Mouse (Mus musculus): ENCODE data around the gene Sp9. TPM values are rescaled to one million over a fixed set of nuclear protein-coding genes. Genes with fewer than 3 reads are reported as not detected.

Sp9 gene
- polyA plus RNA-seq, 1 experiment: not detected

DNA sequence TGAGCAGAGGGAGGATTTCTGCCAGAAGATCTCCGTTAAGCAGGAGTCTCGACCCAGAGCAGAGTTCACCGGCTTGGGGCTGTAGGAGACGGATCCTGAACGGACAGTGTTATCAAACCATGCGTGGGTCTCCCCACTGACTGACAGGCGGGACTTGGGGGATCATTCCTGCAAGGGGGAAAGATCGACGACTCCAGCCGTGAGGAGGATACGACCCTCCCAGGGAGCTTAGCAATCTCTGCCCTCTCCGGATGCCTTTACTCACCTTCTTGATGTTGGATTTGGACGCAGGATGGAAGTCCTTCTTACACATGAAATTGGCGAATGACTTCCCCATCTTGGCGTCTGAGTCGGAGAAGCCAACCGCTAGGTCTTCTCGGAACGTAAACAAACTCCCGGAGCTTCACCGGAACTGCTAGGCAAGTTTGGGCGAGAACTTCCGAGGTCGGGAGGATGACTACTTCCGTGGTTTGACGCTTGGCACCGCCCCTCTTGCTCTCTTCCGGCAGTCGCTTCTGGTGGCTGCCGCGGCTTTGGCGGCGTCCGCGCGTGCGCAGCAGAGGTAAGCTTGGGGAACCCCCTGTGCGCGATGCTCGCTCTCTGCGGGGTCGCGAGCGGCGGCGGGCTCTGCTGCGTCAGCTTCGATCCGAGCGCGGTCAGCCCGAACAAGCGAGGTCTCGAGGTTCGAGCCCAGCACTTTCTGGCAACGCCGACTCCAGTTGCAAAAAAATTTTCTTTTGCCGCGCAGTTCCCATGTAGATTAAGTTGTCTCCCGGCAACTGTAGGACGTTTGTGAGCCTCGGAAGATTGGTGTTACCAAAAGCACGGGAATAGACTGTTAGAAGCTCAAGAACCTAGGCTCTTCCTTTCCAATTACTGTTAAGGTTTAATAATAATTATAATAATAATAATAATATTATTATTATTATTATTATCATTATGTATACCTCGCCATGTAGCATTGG lies 40.7 kb downstream of the Sp9 start, which contains the start of the genes Scrn3 and Cir1:
Scrn3 (plus strand) TSS at position 450 of the 965 bp plus-strand sequence.
Cir1 (minus strand) TSS at position 550 of the 965 bp plus-strand sequence.
- H3K4me3 ChIP-seq (replicated peaks; ENCODE audit: control insufficient read depth, low read depth, low read length): peak within 1 kb of the TSS; percentile 90
- TF ChIP-seq CTCF (IDR thresholded peaks at IDR 0.05; ENCODE audit: control insufficient read depth, insufficient read depth, low read length) (no peak), POLR2A (IDR thresholded peaks at IDR 0.05; ENCODE audit: borderline replicate concordance, control insufficient read depth, low read depth, low read length) (peak; percentile 94; the same call in 1 of the 2 replicates)
- no peaks in the 10 kb centered on the region for H3K4me1 ChIP-seq (ENCODE audit: control insufficient read depth, insufficient read depth, low read length)
- under 1% methylated on average over 64 of the region's 64 CpGs for WGBS
- peak within 1 kb of the TSS; percentile 90 for H3K27ac ChIP-seq (ENCODE audit: control insufficient read depth, insufficient read depth, low read depth, low read length, poor library complexity)

DNA sequence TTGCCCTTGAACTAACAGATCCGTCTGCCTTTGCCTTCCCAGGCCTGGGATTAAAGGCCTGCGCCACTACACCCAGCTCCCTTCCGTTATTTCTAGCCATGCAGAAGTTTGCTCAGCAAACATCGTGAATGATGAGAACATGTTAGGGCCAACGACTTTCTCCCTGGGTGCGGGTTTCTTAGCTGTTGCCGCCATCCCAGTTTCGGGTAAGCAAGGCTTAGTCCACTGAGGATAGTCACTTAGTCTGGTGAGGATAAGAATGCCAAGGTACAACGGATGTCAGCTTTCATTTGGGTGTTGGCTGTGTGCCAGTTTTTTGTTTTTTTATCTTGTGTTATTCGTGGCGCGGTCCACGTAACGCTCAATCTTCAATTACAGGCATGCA lies 41.4 kb downstream of the Sp9 start:
- TF ChIP-seq CTCF (IDR thresholded peaks at IDR 0.05; ENCODE audit: control insufficient read depth, insufficient read depth, low read length) (no peak), POLR2A (IDR thresholded peaks at IDR 0.05; ENCODE audit: borderline replicate concordance, control insufficient read depth, low read depth, low read length) (no peak)
- H3K4me1 ChIP-seq (ENCODE audit: control insufficient read depth, insufficient read depth, low read length): no peaks in the 10 kb centered on the region
- peak overlapping the region; percentile 90 for H3K4me3 ChIP-seq (replicated peaks; ENCODE audit: control insufficient read depth, low read depth, low read length)
- WGBS: 34% methylated on average over 14 of the region's 14 CpGs
- peak overlapping the region; percentile 56 for H3K27ac ChIP-seq (ENCODE audit: control insufficient read depth, insufficient read depth, low read depth, low read length, poor library complexity)

DNA sequence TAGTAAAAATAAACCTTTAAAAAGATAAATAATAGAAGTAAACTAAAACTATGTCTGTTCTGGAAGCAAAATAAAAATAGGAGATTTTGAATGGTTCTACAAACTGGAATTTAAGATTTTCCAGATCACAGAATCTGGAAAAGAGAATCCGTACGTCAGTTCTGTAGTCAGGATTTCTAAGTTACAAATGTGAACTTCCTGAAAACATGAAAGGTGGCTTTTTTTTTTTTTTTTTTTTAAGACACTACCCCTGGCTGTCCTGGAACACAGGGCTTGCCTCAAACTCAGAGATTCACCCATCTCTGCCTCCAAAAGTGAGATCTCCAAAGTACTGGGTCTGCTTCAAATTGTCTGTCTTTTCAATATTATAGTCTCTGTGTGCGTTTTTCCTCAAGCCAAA lies 42.6 kb downstream of the Sp9 start:
- H3K27ac ChIP-seq (ENCODE audit: control insufficient read depth, insufficient read depth, low read depth, low read length, poor library complexity): no peak overlapping the region

DNA sequence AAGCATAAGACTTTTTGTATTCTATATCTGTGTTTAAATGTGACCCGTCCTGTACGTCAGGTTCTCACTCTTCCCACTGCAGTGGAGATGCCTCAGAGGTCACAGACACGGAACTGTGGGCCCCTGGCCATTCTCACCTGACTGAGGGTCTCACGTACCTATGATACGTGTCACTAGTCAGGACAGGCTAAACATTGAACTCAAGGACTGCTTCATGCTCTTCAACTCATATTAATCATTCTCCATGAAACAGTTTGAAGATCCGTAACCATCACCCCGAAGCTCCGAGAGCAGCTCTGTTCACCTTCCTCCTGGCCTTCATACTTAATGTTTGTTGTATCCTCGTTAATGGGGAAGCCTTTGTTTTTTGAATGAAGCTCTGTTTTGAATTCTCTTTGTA lies 45.7 kb downstream of the Sp9 start:
- WGBS: 94% methylated on average over 9 of the region's 9 CpGs
- Histone ChIP-seq H3K4me3 (replicated peaks; ENCODE audit: control insufficient read depth, low read depth, low read length) (no peak overlapping the region), H3K27ac (ENCODE audit: control insufficient read depth, insufficient read depth, low read depth, low read length, poor library complexity) (no peak overlapping the region), H3K4me1 (ENCODE audit: control insufficient read depth, insufficient read depth, low read length) (no peaks in the 10 kb centered on the region)
- TF ChIP-seq POLR2A (IDR thresholded peaks at IDR 0.05; ENCODE audit: borderline replicate concordance, control insufficient read depth, low read depth, low read length): no peak
- TF ChIP-seq CTCF (IDR thresholded peaks at IDR 0.05; ENCODE audit: control insufficient read depth, insufficient read depth, low read length): no peak

More for the DNA sequence above, 42.6 kb downstream of the Sp9 start:
- Histone ChIP-seq H3K4me3 (replicated peaks; ENCODE audit: control insufficient read depth, low read depth, low read length) (no peak overlapping the region), H3K4me1 (ENCODE audit: control insufficient read depth, insufficient read depth, low read length) (no peaks in the 10 kb centered on the region)
- 82% methylated on average over 3 of the region's 3 CpGs for WGBS
- TF ChIP-seq POLR2A (IDR thresholded peaks at IDR 0.05; ENCODE audit: borderline replicate concordance, control insufficient read depth, low read depth, low read length): no peak
- no peak for TF ChIP-seq CTCF (IDR thresholded peaks at IDR 0.05; ENCODE audit: control insufficient read depth, insufficient read depth, low read length)

DNA sequence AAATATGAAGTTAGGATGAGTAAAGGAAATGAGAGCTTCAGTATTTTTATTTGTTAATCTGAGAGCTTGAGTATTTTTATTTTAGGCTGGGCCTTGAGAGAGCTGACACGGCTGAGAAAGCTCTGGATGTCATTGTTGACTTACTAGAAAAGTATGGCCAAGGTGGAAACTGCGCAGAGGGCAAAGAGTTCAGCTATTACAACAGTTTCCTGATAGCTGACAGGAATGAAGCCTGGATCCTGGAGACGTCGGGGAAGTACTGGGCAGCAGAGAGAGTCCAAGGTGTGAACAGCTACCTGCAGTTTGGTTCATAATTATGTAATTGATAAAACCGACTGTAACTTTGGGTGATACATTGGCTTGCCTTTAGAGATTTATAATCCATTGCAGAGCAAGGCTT lies 47.5 kb downstream of the Sp9 start:
- TF ChIP-seq POLR2A (IDR thresholded peaks at IDR 0.05; ENCODE audit: borderline replicate concordance, control insufficient read depth, low read depth, low read length) (no peak), CTCF (IDR thresholded peaks at IDR 0.05; ENCODE audit: control insufficient read depth, insufficient read depth, low read length) (no peak)
- Histone ChIP-seq H3K4me1 (ENCODE audit: control insufficient read depth, insufficient read depth, low read length) (no peaks in the 10 kb centered on the region; the same call in 1 of the 2 replicates), H3K4me3 (replicated peaks; ENCODE audit: control insufficient read depth, low read depth, low read length) (no peak overlapping the region), H3K27ac (ENCODE audit: control insufficient read depth, insufficient read depth, low read depth, low read length, poor library complexity) (no peak overlapping the region)
- 84% methylated on average over 5 of the region's 5 CpGs for WGBS

DNA sequence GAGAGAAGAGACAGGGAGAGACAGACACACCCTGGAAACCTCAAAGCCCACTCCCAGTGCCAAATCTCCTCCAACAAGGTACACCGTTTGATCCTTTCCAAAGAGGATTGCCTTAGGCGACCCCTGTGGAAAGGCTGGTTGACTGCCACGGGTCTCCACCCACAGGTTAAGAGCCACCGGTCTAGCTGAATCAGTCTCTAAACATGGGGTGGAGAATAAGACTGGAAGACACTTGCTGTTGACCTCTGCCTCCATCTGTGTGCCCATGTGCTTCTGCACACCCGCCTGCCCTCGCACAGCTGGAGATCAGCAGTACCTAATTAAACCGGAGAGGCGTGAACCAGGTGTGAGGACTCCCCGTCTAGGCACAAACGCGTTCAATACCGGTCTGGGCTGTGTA lies 51.3 kb downstream of the Sp9 start:
- WGBS: 87% methylated on average over 12 of the region's 12 CpGs
- Histone ChIP-seq H3K4me3 (replicated peaks; ENCODE audit: control insufficient read depth, low read depth, low read length) (no peak overlapping the region), H3K27ac (ENCODE audit: control insufficient read depth, insufficient read depth, low read depth, low read length, poor library complexity) (no peak overlapping the region; the same call in 1 of the 2 replicates), H3K4me1 (ENCODE audit: control insufficient read depth, insufficient read depth, low read length) (no peaks in the 10 kb centered on the region; the same call in 1 of the 2 replicates)
- TF ChIP-seq POLR2A (IDR thresholded peaks at IDR 0.05; ENCODE audit: borderline replicate concordance, control insufficient read depth, low read depth, low read length) (no peak), CTCF (IDR thresholded peaks at IDR 0.05; ENCODE audit: control insufficient read depth, insufficient read depth, low read length) (no peak)

DNA sequence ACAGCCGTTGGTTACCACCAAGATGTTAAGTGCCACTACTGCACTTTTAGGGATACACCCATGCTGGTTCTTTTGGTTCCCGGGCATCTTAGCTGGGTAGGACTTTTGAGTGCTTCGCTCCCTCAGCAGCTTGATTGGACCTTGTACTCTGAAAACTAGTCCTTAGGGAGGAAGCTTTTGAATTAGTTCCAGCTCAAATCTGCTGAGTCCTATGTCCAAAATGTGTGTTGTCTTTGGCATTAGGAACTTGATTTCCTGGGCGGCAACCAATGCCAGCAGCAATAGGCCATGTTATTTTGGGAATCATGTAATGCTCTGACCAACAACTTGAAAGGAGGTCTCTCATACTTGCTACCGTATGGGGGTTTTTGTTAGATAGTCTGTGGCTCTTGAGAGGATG lies 54.1 kb downstream of the Sp9 start:
- WGBS: 90% methylated on average over 5 of the region's 5 CpGs
- no peak overlapping the region for H3K4me3 ChIP-seq (replicated peaks; ENCODE audit: control insufficient read depth, low read depth, low read length)
- no peak for TF ChIP-seq POLR2A (IDR thresholded peaks at IDR 0.05; ENCODE audit: borderline replicate concordance, control insufficient read depth, low read depth, low read length)
- TF ChIP-seq CTCF (IDR thresholded peaks at IDR 0.05; ENCODE audit: control insufficient read depth, insufficient read depth, low read length): no peak

More for the DNA sequence above, 54.1 kb downstream of the Sp9 start:
- Histone ChIP-seq H3K27ac (ENCODE audit: control insufficient read depth, insufficient read depth, low read depth, low read length, poor library complexity) (no peak overlapping the region), H3K4me1 (ENCODE audit: control insufficient read depth, insufficient read depth, low read length) (no peaks in the 10 kb centered on the region; the same call in 1 of the 2 replicates)

Other genes with a start within 250 kb of the Sp9 start
- gene Ola1, start 53.0 kb upstream of the Sp9 start, polyA plus RNA-seq (2011; ENCODE audit: insufficient read depth, insufficient read length, low replicate concordance, missing spikeins): 14.0 and 37.9 TPM in 2 replicates
- 25.6 and 33.7 TPM in 2 replicates for gene Scrn3, start 40.7 kb downstream of the Sp9 start, polyA plus RNA-seq (2011; ENCODE audit: insufficient read depth, insufficient read length, low replicate concordance, missing spikeins)
- 15.1 and 23.3 TPM in 2 replicates for gene Cir1, start 40.8 kb downstream of the Sp9 start, polyA plus RNA-seq (2011; ENCODE audit: insufficient read depth, insufficient read length, low replicate concordance, missing spikeins)
- gene Gpr155, start 114.6 kb downstream of the Sp9 start, polyA plus RNA-seq (2011; ENCODE audit: insufficient read depth, insufficient read length, low replicate concordance, missing spikeins): 4.5 and 4.6 TPM in 2 replicates